Mouse (Mus musculus) bone marrow macrophage, adult 2 months (primary cell): ENCODE results near the gene Ccdc157. TPM values are rescaled to one million over a fixed set of nuclear protein-coding genes. Genes with fewer than 3 reads are reported as not detected.

Source experiments
- H3K27ac ChIP-seq: 2 replicates; pipeline ENCODE4 v1.5.1; 2012; ENCODE audit warnings: low read depth, low read length; ENCODE audit not compliant: insufficient read depth
- H3K4me1 ChIP-seq: 2 replicates; pipeline ENCODE4 v1.6.1; 2012; ENCODE audit warnings: low read length; ENCODE audit not compliant: control insufficient read depth, insufficient read depth
- H3K4me3 ChIP-seq: 2 replicates; pipeline ENCODE4 v1.5.1; 2012; ENCODE audit warnings: mild to moderate bottlenecking, low read length, moderate library complexity; ENCODE audit not compliant: insufficient read depth
- CTCF ChIP-seq: IDR thresholded peaks from 2 replicates; pipeline ENCODE4 v1.5.1; 2012; ENCODE audit warnings: low read depth, mild to moderate bottlenecking, low read length, moderate library complexity
- POLR2A ChIP-seq: IDR thresholded peaks from 2 replicates; pipeline ENCODE4 v1.6.1; 2012; ENCODE audit warnings: mild to moderate bottlenecking, low read depth, low read length, borderline replicate concordance
- polyA plus RNA-seq: library from polyadenylated mRNA; stranded (reverse); fragments of >200 nt; gene quantifications from 2 replicates; pipeline ENCODE4 v1.2.4, GENCODE M21; 2012; ENCODE audit not compliant: missing spikeins, insufficient read depth, insufficient read length

The Ccdc157 gene
- polyA plus RNA-seq, 1 experiment, result 2.3 TPM

DNA sequence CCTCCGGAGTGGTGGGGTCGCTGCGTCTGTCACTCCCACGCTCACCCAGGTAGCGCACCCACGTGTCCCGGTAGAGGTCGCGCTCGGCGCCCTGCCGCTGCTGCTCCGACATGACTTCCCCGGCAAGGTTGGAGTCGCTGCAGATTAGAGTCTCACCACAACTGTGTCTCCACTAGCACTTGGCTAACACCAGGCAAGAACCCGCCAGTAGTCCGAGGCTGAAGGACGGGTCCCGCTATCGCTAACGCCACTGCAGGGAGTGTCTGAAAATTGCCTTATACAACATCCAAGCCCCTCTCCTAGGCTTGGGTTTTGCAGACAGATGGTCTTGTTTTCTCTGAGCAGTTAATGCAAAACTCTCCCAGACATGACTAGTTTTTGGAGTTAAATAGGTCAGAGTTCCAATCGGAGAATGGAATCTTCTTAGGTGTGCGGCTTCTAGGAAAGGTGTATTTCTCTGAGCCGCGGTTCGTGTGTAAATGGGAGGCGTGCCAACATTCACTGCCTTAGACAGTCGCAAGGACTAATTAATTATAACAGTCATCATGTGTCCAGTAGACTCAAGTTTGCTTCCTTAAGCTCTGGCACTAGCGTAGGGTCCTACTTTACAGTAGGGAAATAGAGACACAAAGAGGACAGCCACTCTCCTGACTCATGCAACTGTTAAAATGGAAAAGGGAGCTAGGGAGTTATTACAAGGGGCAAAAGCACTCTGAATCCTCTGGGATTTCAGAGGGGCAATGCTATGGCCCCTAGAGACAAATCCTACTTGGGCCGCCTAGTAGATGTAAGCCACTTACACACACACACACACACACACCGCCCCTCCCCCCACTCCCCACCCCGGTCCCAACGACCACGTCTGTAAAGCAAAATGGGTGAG, 64.7 kb downstream of the Ccdc157 start, which contains the start of gene Mtfp1:
Gene Mtfp1, minus strand, starts transcription at position 275 of the 883 bp plus-strand sequence.
- Histone ChIP-seq H3K4me3 (peak within 1 kb of the TSS; percentile 81), H3K27ac (peak within 1 kb of the TSS; percentile 61), H3K4me1 (peaks cover 9% of the 10 kb centered on the region)
- no peak for TF ChIP-seq CTCF
- no peak for TF ChIP-seq POLR2A

- Histone ChIP-seq H3K27ac (no peak overlapping the region), H3K4me3 (peak overlapping the region; percentile 81), H3K4me1 (peaks cover 9% of the 10 kb centered on the region)
- TF ChIP-seq CTCF, result peak; percentile 95
- TF ChIP-seq POLR2A, result no peak
Measured at GRCm38 (mm10) chr11:4094378-4095170, 65.5 kb downstream of the Ccdc157 start.

DNA sequence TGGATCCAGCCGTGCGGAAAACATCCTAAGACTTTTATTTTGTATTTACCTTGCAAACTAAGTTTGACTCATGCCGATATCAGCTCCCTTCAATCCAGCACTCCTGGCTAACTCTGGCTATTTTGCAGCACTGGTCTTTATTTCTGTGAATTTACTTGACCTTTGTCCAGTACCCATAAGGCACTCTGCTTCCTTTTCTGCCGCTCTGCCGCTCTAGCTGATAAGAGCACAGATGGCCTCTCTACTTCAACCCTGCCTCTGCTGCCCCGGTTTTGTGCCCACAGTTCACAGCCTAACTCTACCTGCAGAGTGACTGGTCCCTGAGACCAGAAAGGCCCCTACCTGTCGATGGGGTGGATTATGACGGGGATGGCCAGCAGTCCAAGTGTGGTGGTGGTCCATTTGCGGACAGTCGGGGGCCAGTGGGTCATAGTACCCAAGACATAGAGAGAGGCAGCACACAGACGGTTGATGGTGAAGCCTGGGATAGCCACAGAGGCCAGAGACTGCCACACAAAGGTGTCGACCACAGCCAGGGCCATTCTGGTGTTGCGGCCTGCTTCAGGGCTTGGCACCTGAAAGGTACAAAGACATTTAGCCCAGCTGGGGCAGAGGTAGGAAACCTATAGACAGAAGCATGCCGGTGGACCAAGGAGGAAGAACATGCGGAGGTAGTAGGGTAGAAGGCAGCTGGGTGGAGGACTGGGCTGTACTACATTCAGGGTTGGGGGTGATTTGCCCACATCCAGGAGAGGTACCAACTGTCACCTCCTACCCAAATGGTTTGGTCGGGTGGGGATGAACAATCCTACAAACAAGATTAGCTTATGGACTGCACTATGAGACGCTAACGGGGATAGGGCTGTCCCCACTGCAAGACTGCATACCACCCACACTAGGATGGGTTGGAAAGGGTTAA, 66.4 kb downstream of the Ccdc157 start:
- TF ChIP-seq CTCF, result no peak
- no peak for TF ChIP-seq POLR2A
- H3K4me1 ChIP-seq, result peaks cover 9% of the 10 kb centered on the region
- H3K27ac ChIP-seq, result no peak overlapping the region
- H3K4me3 ChIP-seq, result peak overlapping the region; percentile 81; the same call in 1 of the 2 replicates

Other genes starting within 250 kb of the Ccdc157 start
- gene Slc35e4, start 245.6 kb downstream of the Ccdc157 start, polyA plus RNA-seq, result 9.6 and 9.7 TPM in 2 replicates
- 107 and 117 TPM in 2 replicates for gene Tcn2, start 228.1 kb downstream of the Ccdc157 start, polyA plus RNA-seq
- gene Pes1, start 196.3 kb downstream of the Ccdc157 start, polyA plus RNA-seq, result 58.8 and 73.7 TPM in 2 replicates
- not detected in 2 replicates for gene 4930556J24Rik, start 183.5 kb downstream of the Ccdc157 start, polyA plus RNA-seq
- gene Gal3st1, start 176.7 kb downstream of the Ccdc157 start, polyA plus RNA-seq, result not detected in 2 replicates
- gene Sec14l4, start 128.8 kb downstream of the Ccdc157 start, polyA plus RNA-seq, result not detected in 2 replicates
- not detected in 2 replicates for gene Sec14l3, start 95.5 kb downstream of the Ccdc157 start, polyA plus RNA-seq
- gene Mtfp1, start 64.8 kb downstream of the Ccdc157 start, polyA plus RNA-seq, result 0.76 and 0.78 TPM in 2 replicates
- not detected in 2 replicates for gene Sec14l2, start 36.9 kb downstream of the Ccdc157 start, polyA plus RNA-seq
- 15.4 and 21.2 TPM in 2 replicates for gene Rnf215, start 25.1 kb downstream of the Ccdc157 start, polyA plus RNA-seq
- 21.1 and 23.1 TPM in 2 replicates for gene Sf3a1, start 57 bp upstream of the Ccdc157 start, polyA plus RNA-seq
- gene Tbc1d10a, start 26.5 kb upstream of the Ccdc157 start, polyA plus RNA-seq, result 16.2 and 17.8 TPM in 2 replicates
- gene Castor1, start 57.9 kb upstream of the Ccdc157 start, polyA plus RNA-seq, result 4.1 and 5.4 TPM in 2 replicates
- gene Osm, start 76.1 kb upstream of the Ccdc157 start, polyA plus RNA-seq, result 5.3 and 6.2 TPM in 2 replicates
- gene Lif, start 97.3 kb upstream of the Ccdc157 start, polyA plus RNA-seq, result 0.21 TPM in 1 of 2 replicates, not detected in the other